Mouse (Mus musculus): ENCODE data around the gene Rps27. TPM values are rescaled to one million over a fixed set of nuclear protein-coding genes. Genes with fewer than 3 reads are reported as not detected.
A peak's percentile ranks its signal among the peaks of the same experiment; 100 is the strongest.

The Rps27 gene
- polyA plus RNA-seq, 1 experiment from 2014 or later, result 1,010 TPM

GRCm38 (mm10) chr3:90248746-90249100 is 35.3 kb upstream of the Rps27 start:
- 7% methylated on average over 10 of the region's 10 CpGs for WGBS
- peak overlapping the region; percentile 68 for H3K4me2 ChIP-seq (replicated peaks)
- H3K9ac ChIP-seq, result peak overlapping the region; percentile 84
- H3K27ac ChIP-seq, result peak overlapping the region; percentile 87; the same call in 1 of the 2 replicates
- no peak for ATAC-seq (ENCODE audit: low FRiP score)
- H3K4me3 ChIP-seq, result peak overlapping the region; percentile 74
- no peaks in the 10 kb centered on the region for H3K9me3 ChIP-seq (replicated peaks)
- H3K27me3 ChIP-seq, result no peaks in the 10 kb centered on the region
- peaks cover 15% of the 10 kb centered on the region for H3K4me1 ChIP-seq
- peaks cover 12% of the 10 kb centered on the region for H3K36me3 ChIP-seq

GRCm38 (mm10) chr3:90247960-90248745 is 34.7 kb upstream of the Rps27 start, which contains the start of gene Slc39a1:
Slc39a1 (plus strand) TSS chr3:90248172.
- Histone ChIP-seq H3K27ac (peak within 1 kb of the TSS; percentile 87), H3K27me3 (no peaks in the 10 kb centered on the region), H3K36me3 (peaks cover 12% of the 10 kb centered on the region), H3K9ac (peak within 1 kb of the TSS; percentile 84), H3K4me3 (peak within 1 kb of the TSS; percentile 74), H3K4me2 (replicated peaks) (peak within 1 kb of the TSS; percentile 68), H3K4me1 (peaks cover 21% of the 10 kb centered on the region), H3K9me3 (replicated peaks) (no peaks in the 10 kb centered on the region)
- ATAC-seq (ENCODE audit: low FRiP score), result peak; percentile 95
- under 1% methylated on average over 44 of the region's 44 CpGs for WGBS

GRCm38 (mm10) chr3:90247630-90247959 is 34.1 kb upstream of the Rps27 start:
- H3K27me3 ChIP-seq, result no peaks in the 10 kb centered on the region
- H3K9me3 ChIP-seq (replicated peaks), result no peaks in the 10 kb centered on the region
- H3K4me3 ChIP-seq, result peak overlapping the region; percentile 74
- peak overlapping the region; percentile 84 for H3K9ac ChIP-seq
- H3K27ac ChIP-seq, result peak overlapping the region; percentile 87
- ATAC-seq (ENCODE audit: low FRiP score), result no peak; the same call in 1 of the 2 replicates
- 2% methylated on average over 3 of the region's 3 CpGs for WGBS
- peaks cover 12% of the 10 kb centered on the region for H3K36me3 ChIP-seq
- H3K4me1 ChIP-seq, result peaks cover 25% of the 10 kb centered on the region
- peak overlapping the region; percentile 68 for H3K4me2 ChIP-seq (replicated peaks)

- no peak overlapping the region for H3K27ac ChIP-seq
- ATAC-seq (ENCODE audit: low FRiP score), result no peak
- no peaks in the 10 kb centered on the region for H3K36me3 ChIP-seq
- 83% methylated on average over 2 of the region's 2 CpGs for WGBS
- H3K4me3 ChIP-seq, result no peak overlapping the region
- H3K9ac ChIP-seq, result no peak overlapping the region
- H3K9me3 ChIP-seq (replicated peaks), result no peaks in the 10 kb centered on the region
- H3K27me3 ChIP-seq, result no peaks in the 10 kb centered on the region
- no peak overlapping the region for H3K4me2 ChIP-seq (replicated peaks)
- peaks cover 26% of the 10 kb centered on the region for H3K4me1 ChIP-seq
Measured at GRCm38 (mm10) chr3:90245406-90245805, 32.0 kb upstream of the Rps27 start.

GRCm38 (mm10) chr3:90242984-90243775 is 29.7 kb upstream of the Rps27 start, which contains the start of gene Creb3l4:
Creb3l4 (minus strand) TSS chr3:90243512.
- Histone ChIP-seq H3K4me3 (peak within 1 kb of the TSS; percentile 23), H3K27me3 (no peaks in the 10 kb centered on the region), H3K9me3 (replicated peaks) (no peaks in the 10 kb centered on the region), H3K27ac (no peak within 1 kb of the TSS), H3K9ac (peak within 1 kb of the TSS; percentile 38; the same call in 1 of the 2 replicates), H3K4me1 (peaks cover 16% of the 10 kb centered on the region), H3K4me2 (replicated peaks) (peak within 1 kb of the TSS; percentile 53), H3K36me3 (no peaks in the 10 kb centered on the region)
- 1% methylated on average over 19 of the region's 19 CpGs for WGBS
- ATAC-seq (ENCODE audit: low FRiP score), result peak; percentile 57

GRCm38 (mm10) chr3:90241669-90242358 is 28.4 kb upstream of the Rps27 start:
- no peak overlapping the region for H3K9ac ChIP-seq
- H3K4me1 ChIP-seq, result peaks cover 13% of the 10 kb centered on the region
- H3K9me3 ChIP-seq (replicated peaks), result no peaks in the 10 kb centered on the region
- no peak overlapping the region for H3K4me3 ChIP-seq
- H3K27ac ChIP-seq, result no peak overlapping the region
- no peaks in the 10 kb centered on the region for H3K27me3 ChIP-seq
- no peaks in the 10 kb centered on the region for H3K36me3 ChIP-seq
- peak overlapping the region; percentile 53; the same call in 1 of the 2 replicates for H3K4me2 ChIP-seq (replicated peaks)
- ATAC-seq (ENCODE audit: low FRiP score), result no peak
- WGBS, result 86% methylated on average over 10 of the region's 10 CpGs

- Histone ChIP-seq H3K4me1 (peaks cover 13% of the 10 kb centered on the region), H3K4me2 (replicated peaks) (no peak overlapping the region), H3K9ac (no peak overlapping the region), H3K27ac (no peak overlapping the region), H3K27me3 (no peaks in the 10 kb centered on the region), H3K4me3 (no peak overlapping the region), H3K36me3 (peaks cover 3% of the 10 kb centered on the region; the same call in 1 of the 2 replicates), H3K9me3 (replicated peaks) (no peaks in the 10 kb centered on the region)
- ATAC-seq (ENCODE audit: low FRiP score), result no peak
- 98% methylated on average over 2 of the region's 2 CpGs for WGBS
Measured at GRCm38 (mm10) chr3:90241251-90241650, 27.8 kb upstream of the Rps27 start.

- Histone ChIP-seq H3K4me3 (peak within 1 kb of the TSS; percentile 71), H3K4me1 (peaks cover 7% of the 10 kb centered on the region), H3K36me3 (peaks cover 24% of the 10 kb centered on the region), H3K4me2 (replicated peaks) (peak within 1 kb of the TSS; percentile 83), H3K27ac (peak within 1 kb of the TSS; percentile 82), H3K27me3 (no peaks in the 10 kb centered on the region), H3K9ac (peak within 1 kb of the TSS; percentile 63), H3K9me3 (replicated peaks) (no peaks in the 10 kb centered on the region)
- under 1% methylated on average over 61 of the region's 61 CpGs for whole genome bisulfite sequencing
- ATAC-seq (ENCODE audit: low FRiP score), result peak; percentile 98
Measured at GRCm38 (mm10) chr3:90231507-90232333, 18.3 kb upstream of the Rps27 start, which contains the start of gene Jtb. Jtb (plus strand) TSS chr3:90231597.

- H3K36me3 ChIP-seq, result peaks cover 20% of the 10 kb centered on the region
- peak overlapping the region; percentile 39; the same call in 1 of the 2 replicates for H3K9ac ChIP-seq
- peak overlapping the region; percentile 82; the same call in 1 of the 2 replicates for H3K27ac ChIP-seq
- H3K4me1 ChIP-seq, result peaks cover 7% of the 10 kb centered on the region
- 15% methylated on average over 8 of the region's 8 CpGs for whole genome bisulfite sequencing
- no peak for ATAC-seq (ENCODE audit: low FRiP score)
- H3K9me3 ChIP-seq (replicated peaks), result no peaks in the 10 kb centered on the region
- peak overlapping the region; percentile 71 for H3K4me3 ChIP-seq
- H3K4me2 ChIP-seq (replicated peaks), result peak overlapping the region; percentile 83
- no peaks in the 10 kb centered on the region for H3K27me3 ChIP-seq
Measured at GRCm38 (mm10) chr3:90231075-90231474, 17.6 kb upstream of the Rps27 start.

GRCm38 (mm10) chr3:90224331-90224730 is 10.9 kb upstream of the Rps27 start:
- no peak for ATAC-seq (ENCODE audit: low FRiP score)
- WGBS, result 78% methylated on average over 10 of the region's 10 CpGs
- Histone ChIP-seq H3K9me3 (replicated peaks) (no peaks in the 10 kb centered on the region), H3K4me1 (peaks cover 18% of the 10 kb centered on the region; the same call in 1 of the 2 replicates), H3K36me3 (peaks cover 11% of the 10 kb centered on the region), H3K4me2 (replicated peaks) (no peak overlapping the region), H3K4me3 (no peak overlapping the region), H3K27ac (no peak overlapping the region), H3K27me3 (no peaks in the 10 kb centered on the region), H3K9ac (no peak overlapping the region)

GRCm38 (mm10) chr3:90222941-90223340 is 9.5 kb upstream of the Rps27 start:
- ATAC-seq (ENCODE audit: low FRiP score), result no peak
- 85% methylated on average over 3 of the region's 3 CpGs for WGBS

More at GRCm38 (mm10) chr3:90222941-90223340, 9.5 kb upstream of the Rps27 start:
- H3K9ac ChIP-seq, result no peak overlapping the region
- no peak overlapping the region for H3K4me3 ChIP-seq
- H3K9me3 ChIP-seq (replicated peaks), result no peaks in the 10 kb centered on the region
- no peaks in the 10 kb centered on the region for H3K27me3 ChIP-seq
- peaks cover 11% of the 10 kb centered on the region for H3K36me3 ChIP-seq
- H3K4me2 ChIP-seq (replicated peaks), result no peak overlapping the region
- H3K27ac ChIP-seq, result no peak overlapping the region
- H3K4me1 ChIP-seq, result peaks cover 18% of the 10 kb centered on the region; the same call in 1 of the 2 replicates
